Mouse (Mus musculus) heart, embryonic 15.5 days (tissue): Measurements from ENCODE around the gene Gm49405. TPM values are rescaled to one million over a fixed set of nuclear protein-coding genes. Genes with fewer than 3 reads are reported as not detected.

ENCODE experiments used
- ATAC-seq: fragments of 200-750 bp; cut with Nextera tagmentation; replicated peaks from 2 replicates; pipeline ENCODE4 v1.8.0; 2017; ENCODE audit warnings: low read depth, moderate TSS enrichment; ENCODE audit not compliant: insufficient number of reproducible peaks, insufficient read depth, low FRiP score
- H3K27ac ChIP-seq: fragments of 300-500 bp; sonication (generic); 2 replicates; pipeline ENCODE4 v1.5.1; 2015; ENCODE audit warnings: mild to moderate bottlenecking, inconsistent platforms
- H3K27me3 ChIP-seq: fragments of 300-500 bp; sonication (generic); 2 replicates; pipeline ENCODE4 v1.6.1; 2015; ENCODE audit warnings: inconsistent platforms
- H3K36me3 ChIP-seq: fragments of 300-500 bp; sonication (generic); 2 replicates; pipeline ENCODE4 v1.6.1; 2015; ENCODE audit warnings: mild to moderate bottlenecking, inconsistent platforms
- H3K4me1 ChIP-seq: fragments of 300-500 bp; sonication (generic); replicated peaks from 2 replicates; pipeline ENCODE4 v1.6.1; 2015; ENCODE audit warnings: inconsistent platforms
- H3K4me2 ChIP-seq: fragments of 300-500 bp; sonication (generic); 2 replicates; pipeline ENCODE4 v1.6.1; 2015; ENCODE audit warnings: inconsistent platforms, mild to moderate bottlenecking, moderate library complexity
- H3K4me3 ChIP-seq: fragments of 300-500 bp; sonication (generic); 2 replicates; pipeline ENCODE4 v1.5.1; 2015; ENCODE audit warnings: mild to moderate bottlenecking, inconsistent platforms
- H3K9ac ChIP-seq: fragments of 300-500 bp; sonication (generic); 2 replicates; pipeline ENCODE4 v1.6.1; 2015; ENCODE audit warnings: mild to moderate bottlenecking, inconsistent platforms
- H3K9me3 ChIP-seq: fragments of 300-500 bp; sonication (generic); replicated peaks from 2 replicates; pipeline ENCODE4 v1.6.1; 2016; ENCODE audit warnings: inconsistent platforms
- WGBS: fragments of 180-500 bp; shearing (Covaris S2); methylation state at CpG from one replicate; pipeline ENCODE4 v1.1.7; 2015; ENCODE audit warnings: mixed read lengths; 5-methylcytosine and 5-hydroxymethylcytosine counted together
- polyA plus RNA-seq: library from polyadenylated mRNA; unstranded; fragments of >200 nt; fragmentation: Nextera tagmentation; extraction: Ambion mirVana; gene quantifications from 2 replicates; pipeline ENCODE4 v1.2.1, GENCODE M21; 2015

Gm49405 gene
- polyA plus RNA-seq, 1 experiment from 2014 or later, result 4.5 TPM

GRCm38 (mm10) chr19:4052516-4053030, 52.1 kb downstream of the Gm49405 start:
- WGBS, result 70% methylated on average over 5 of the region's 5 CpGs
- no peak for ATAC-seq
- peaks cover 17% of the 10 kb centered on the region for H3K4me1 ChIP-seq
- no peak overlapping the region for H3K4me2 ChIP-seq
- H3K36me3 ChIP-seq, result no peaks in the 10 kb centered on the region
- no peak overlapping the region for H3K9ac ChIP-seq
- H3K27ac ChIP-seq, result no peak overlapping the region
- H3K9me3 ChIP-seq, result no peaks in the 10 kb centered on the region
- no peak overlapping the region for H3K4me3 ChIP-seq
- H3K27me3 ChIP-seq, result no peaks in the 10 kb centered on the region

DNA sequence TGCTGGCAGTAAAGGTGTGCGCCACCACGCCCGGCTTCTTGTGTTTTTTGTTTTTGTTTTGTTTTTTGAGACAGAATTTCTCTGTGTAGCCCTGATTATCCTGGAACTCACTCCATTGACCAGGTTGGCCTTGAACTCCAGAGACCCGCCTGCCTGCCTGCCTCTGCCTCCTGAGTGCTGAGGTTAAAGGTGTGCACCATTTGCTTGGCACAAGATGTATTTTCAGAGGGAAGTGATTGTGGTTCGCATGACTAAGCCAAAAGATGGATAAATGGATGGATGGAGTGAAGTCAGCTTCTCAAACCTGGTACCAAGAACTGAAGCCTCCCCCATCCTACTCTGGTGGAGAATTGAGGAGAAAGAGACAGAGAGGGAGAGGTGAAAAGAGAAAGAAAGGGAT, 54.2 kb downstream of the Gm49405 start:
- peaks cover 21% of the 10 kb centered on the region for H3K4me1 ChIP-seq
- H3K27ac ChIP-seq, result no peak overlapping the region
- H3K9ac ChIP-seq, result no peak overlapping the region
- no peaks in the 10 kb centered on the region for H3K36me3 ChIP-seq
- no peaks in the 10 kb centered on the region for H3K27me3 ChIP-seq
- no peak overlapping the region for H3K4me3 ChIP-seq
- no peak for ATAC-seq
- WGBS, result 85% methylated on average over 5 of the region's 5 CpGs
- no peaks in the 10 kb centered on the region for H3K9me3 ChIP-seq
- no peak overlapping the region for H3K4me2 ChIP-seq

Other genes with a start within 250 kb of the Gm49405 start
- gene Kmt5b, start 233.2 kb upstream of the Gm49405 start, polyA plus RNA-seq, result 19.6 and 20.9 TPM in 2 replicates
- gene Chka, start 148.9 kb upstream of the Gm49405 start, polyA plus RNA-seq, result 24.9 and 32.0 TPM in 2 replicates
- gene Tcirg1, start 93.5 kb upstream of the Gm49405 start, polyA plus RNA-seq, result 24.9 and 39.6 TPM in 2 replicates
- gene Ndufs8, start 87.9 kb upstream of the Gm49405 start, polyA plus RNA-seq, result 371 and 387 TPM in 2 replicates
- gene Aldh3b1, start 70.8 kb upstream of the Gm49405 start, polyA plus RNA-seq, result 1.6 and 4.0 TPM in 2 replicates
- gene Unc93b1, start 65.4 kb upstream of the Gm49405 start, polyA plus RNA-seq, result 15.0 and 21.8 TPM in 2 replicates
- gene Aldh3b3, start 42.0 kb upstream of the Gm49405 start, polyA plus RNA-seq, result not detected in 2 replicates
- gene Aldh3b2, start 28.3 kb upstream of the Gm49405 start, polyA plus RNA-seq, result 0.16 and 1.2 TPM in 2 replicates
- gene Acy3, start 14.1 kb upstream of the Gm49405 start, polyA plus RNA-seq, result 11.3 and 12.9 TPM in 2 replicates
- not detected in 2 replicates for gene Tbx10, start 7.9 kb upstream of the Gm49405 start, polyA plus RNA-seq
- gene Nudt8, start within 50 bp of the Gm49405 start, polyA plus RNA-seq, result 53.0 and 55.9 TPM in 2 replicates
- 72.2 and 80.1 TPM in 2 replicates for gene Doc2g, start 2.7 kb downstream of the Gm49405 start, polyA plus RNA-seq
- 513 and 534 TPM in 2 replicates for gene Ndufv1, start 12.2 kb downstream of the Gm49405 start, polyA plus RNA-seq
- 387 and 406 TPM in 2 replicates for gene Gstp1, start 37.4 kb downstream of the Gm49405 start, polyA plus RNA-seq
- 9.2 and 11.1 TPM in 2 replicates for gene Gstp2, start 45.4 kb downstream of the Gm49405 start, polyA plus RNA-seq
- 0.30 and 0.93 TPM in 2 replicates for gene Gstp3, start 58.9 kb downstream of the Gm49405 start, polyA plus RNA-seq
- not detected in 2 replicates for gene Cabp2, start 81.0 kb downstream of the Gm49405 start, polyA plus RNA-seq
- gene Cdk2ap2, start 96.6 kb downstream of the Gm49405 start, polyA plus RNA-seq, result 63.6 and 81.7 TPM in 2 replicates
- gene Pitpnm1, start 99.4 kb downstream of the Gm49405 start, polyA plus RNA-seq, result 17.2 and 26.5 TPM in 2 replicates
- 78.1 and 92.5 TPM in 2 replicates for gene Aip, start 125.2 kb downstream of the Gm49405 start, polyA plus RNA-seq
- 0.04 TPM in 1 of 2 replicates, not detected in the other for gene Gpr152, start 139.2 kb downstream of the Gm49405 start, polyA plus RNA-seq
- gene Cabp4, start 143.4 kb downstream of the Gm49405 start, polyA plus RNA-seq, result not detected in 2 replicates
- gene Coro1b, start 148.0 kb downstream of the Gm49405 start, polyA plus RNA-seq, result 114 and 137 TPM in 2 replicates
- gene Ptprcap, start 153.0 kb downstream of the Gm49405 start, polyA plus RNA-seq, result 3.6 and 33.8 TPM in 2 replicates
- gene Rps6kb2, start 162.7 kb downstream of the Gm49405 start, polyA plus RNA-seq, result 42.2 and 46.1 TPM in 2 replicates
- 12.3 TPM in 2 replicates for gene Carns1, start 174.9 kb downstream of the Gm49405 start, polyA plus RNA-seq
- 3.0 and 14.9 TPM in 2 replicates for gene Tbc1d10c, start 190.7 kb downstream of the Gm49405 start, polyA plus RNA-seq
- 666 and 734 TPM in 2 replicates for gene Ppp1ca, start 191.4 kb downstream of the Gm49405 start, polyA plus RNA-seq
- gene Rad9a, start 201.0 kb downstream of the Gm49405 start, polyA plus RNA-seq, result 17.3 and 24.1 TPM in 2 replicates
- 0.96 and 1.9 TPM in 2 replicates for gene Clcf1, start 213.6 kb downstream of the Gm49405 start, polyA plus RNA-seq
- not detected in 2 replicates for gene AC109138.7, start 213.7 kb downstream of the Gm49405 start, polyA plus RNA-seq
- gene Pold4, start 231.3 kb downstream of the Gm49405 start, polyA plus RNA-seq, result 17.1 and 24.1 TPM in 2 replicates